Mouse (Mus musculus) adrenal gland, adult 8-10 months (tissue): ENCODE measurements at regions not wholly inside any gene's neighbourhood (a gene's known extent, or its start where the extent isn't known, plus 50 kb on each side); places are given as distances from the start of the nearest gene placed in this dataset.

ENCODE experiments used
- DNase-seq: peaks from one replicate; pipeline ENCODE4 v3.0.0; 2022

- peak; percentile 45 for DNase-seq
Measured at GRCm38 (mm10) chr3:148429012-148429865, 561.1 kb downstream of the Adgrl2 start.

- no peak for DNase-seq
Measured at GRCm38 (mm10) chr3:148424089-148424488, 566.3 kb downstream of the Adgrl2 start.

- DNase-seq: no peak
Measured at GRCm38 (mm10) chr3:148423383-148423782, 567.0 kb downstream of the Adgrl2 start.

- no peak for DNase-seq
Measured at GRCm38 (mm10) chr3:148422720-148423119, 567.6 kb downstream of the Adgrl2 start.

- DNase-seq: no peak
Measured at GRCm38 (mm10) chr3:148422205-148422604, 568.1 kb downstream of the Adgrl2 start.

GRCm38 (mm10) chr3:148420303-148420702, 570.1 kb downstream of the Adgrl2 start:
- no peak for DNase-seq

- DNase-seq: no peak
Measured at GRCm38 (mm10) chr3:148419462-148420074, 570.8 kb downstream of the Adgrl2 start.

- DNase-seq: no peak
Measured at GRCm38 (mm10) chr3:148418067-148418466, 572.3 kb downstream of the Adgrl2 start.

GRCm38 (mm10) chr3:148415443-148415842, 574.9 kb downstream of the Adgrl2 start:
- no peak for DNase-seq

GRCm38 (mm10) chr3:148413027-148413426, 577.3 kb downstream of the Adgrl2 start:
- no peak for DNase-seq

GRCm38 (mm10) chr3:148412191-148412590, 578.2 kb downstream of the Adgrl2 start:
- DNase-seq: no peak

- DNase-seq: no peak
Measured at GRCm38 (mm10) chr3:148398349-148398748, 592.0 kb downstream of the Adgrl2 start.

GRCm38 (mm10) chr3:148387550-148387949, 602.8 kb downstream of the Adgrl2 start:
- no peak for DNase-seq

GRCm38 (mm10) chr3:148385712-148386111, 604.6 kb downstream of the Adgrl2 start:
- DNase-seq: no peak

- DNase-seq: no peak
Measured at GRCm38 (mm10) chr3:148381057-148381456, 609.3 kb downstream of the Adgrl2 start.

GRCm38 (mm10) chr3:148363331-148363730, 627.0 kb downstream of the Adgrl2 start:
- no peak for DNase-seq

- DNase-seq: no peak
Measured at GRCm38 (mm10) chr3:148362453-148362864, 627.9 kb downstream of the Adgrl2 start.

- peak; percentile 29 for DNase-seq
Measured at GRCm38 (mm10) chr3:148343633-148344361, 646.6 kb downstream of the Adgrl2 start.

- DNase-seq: no peak
Measured at GRCm38 (mm10) chr3:148343256-148343632, 647.1 kb downstream of the Adgrl2 start.

GRCm38 (mm10) chr3:148339258-148339657, 651.1 kb downstream of the Adgrl2 start:
- no peak for DNase-seq

- DNase-seq: no peak
Measured at GRCm38 (mm10) chr3:148336640-148337039, 653.7 kb downstream of the Adgrl2 start.

GRCm38 (mm10) chr3:148336091-148336511, 654.3 kb downstream of the Adgrl2 start:
- peak; percentile 3 for DNase-seq

GRCm38 (mm10) chr3:148335654-148336053, 654.7 kb downstream of the Adgrl2 start:
- DNase-seq: no peak
